Mouse (Mus musculus): ENCODE results near the gene Gm10447. TPM values are rescaled to one million over a fixed set of nuclear protein-coding genes. Genes with fewer than 3 reads are reported as not detected.
"Not testable (repeated sequence)": the region's sequence is repeated elsewhere in the genome, so short reads cannot be mapped to it uniquely, and the experiment has no call there.

The Gm10447 gene
- total RNA-seq, 2 experiments from 2014 or later = not detected

DNA sequence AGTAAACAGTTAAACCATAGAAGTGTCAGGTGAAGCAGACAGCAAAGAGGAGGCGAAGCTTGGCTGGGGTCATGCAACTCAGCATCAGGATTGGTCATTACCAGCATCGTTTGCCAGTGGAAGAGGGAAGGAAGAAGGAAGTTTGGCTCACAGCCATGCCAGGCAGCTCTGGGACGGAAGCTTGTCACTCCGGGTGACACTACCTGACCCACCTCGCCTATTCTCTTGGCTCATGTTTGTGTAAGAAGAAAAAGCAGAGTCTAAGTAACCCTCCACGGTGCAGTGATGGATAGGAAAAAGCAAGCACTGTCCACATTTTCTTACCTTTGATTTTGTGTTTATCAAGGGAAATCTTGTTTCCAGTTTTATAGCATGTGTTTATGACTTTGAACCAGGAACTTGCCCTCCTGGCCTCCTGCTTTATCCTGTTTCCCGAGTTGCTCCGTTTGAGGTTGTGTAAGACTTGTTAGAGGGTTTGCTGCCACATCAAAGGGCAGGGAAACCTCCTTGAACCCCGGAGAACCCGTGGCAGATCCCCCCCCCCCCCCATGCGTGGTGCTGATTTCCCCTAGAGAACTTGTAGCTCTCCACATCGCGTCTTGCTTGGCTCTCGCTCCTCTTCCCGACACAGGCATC is 6.7 kb downstream of the Gm10447 start:
- DNase-seq (ENCODE audit: low spot score in 2 of 2) = no peak
- intact Hi-C loops (cut with DNase I) = no loop called here

DNA sequence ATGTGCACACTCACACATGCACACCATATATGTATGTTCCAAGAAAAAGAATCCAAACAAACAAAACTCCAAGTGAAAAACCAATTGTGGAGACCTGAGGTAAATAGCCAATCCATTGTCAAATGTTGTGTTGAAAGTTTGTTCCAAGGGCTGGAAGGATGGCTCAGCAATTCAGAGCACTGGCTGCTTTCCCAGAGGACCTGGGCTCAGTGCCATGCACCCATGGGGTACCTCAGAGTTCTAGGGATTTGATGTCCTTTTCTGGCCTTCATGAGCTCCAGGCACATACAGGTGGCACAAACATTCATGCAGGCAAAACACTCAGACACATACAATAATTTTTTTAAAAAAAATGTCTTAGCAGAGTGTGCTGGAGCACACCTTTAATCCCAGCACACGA is 8.4 kb downstream of the Gm10447 start:
- intact Hi-C loops (cut with DNase I) = no loop called here
- DNase-seq (ENCODE audit: low spot score in 2 of 2) = peak in 1 of 2 experiments; percentile 35

DNA sequence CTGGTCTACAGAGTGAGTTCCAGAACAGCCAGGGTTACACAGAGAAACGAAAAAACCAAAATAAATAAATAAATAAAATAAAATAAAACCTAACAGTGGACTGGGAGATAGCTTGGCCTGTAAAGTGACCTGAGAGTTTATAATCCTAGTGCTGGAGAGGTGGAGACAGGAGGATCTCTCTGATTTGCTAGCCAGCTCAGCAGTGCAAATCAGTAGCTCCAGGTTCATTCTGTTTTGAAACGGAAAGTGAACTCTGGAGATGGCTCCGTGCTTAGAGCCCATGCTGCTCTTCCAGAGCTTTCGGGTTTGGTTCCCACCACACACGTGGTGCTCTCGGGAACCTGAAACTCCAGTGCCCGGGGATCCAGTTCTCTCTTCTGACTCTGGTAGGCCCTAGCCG is 8.9 kb downstream of the Gm10447 start:
- intact Hi-C loops (cut with DNase I) = no loop called here
- DNase-seq (ENCODE audit: low spot score in 2 of 2) = no peak

DNA sequence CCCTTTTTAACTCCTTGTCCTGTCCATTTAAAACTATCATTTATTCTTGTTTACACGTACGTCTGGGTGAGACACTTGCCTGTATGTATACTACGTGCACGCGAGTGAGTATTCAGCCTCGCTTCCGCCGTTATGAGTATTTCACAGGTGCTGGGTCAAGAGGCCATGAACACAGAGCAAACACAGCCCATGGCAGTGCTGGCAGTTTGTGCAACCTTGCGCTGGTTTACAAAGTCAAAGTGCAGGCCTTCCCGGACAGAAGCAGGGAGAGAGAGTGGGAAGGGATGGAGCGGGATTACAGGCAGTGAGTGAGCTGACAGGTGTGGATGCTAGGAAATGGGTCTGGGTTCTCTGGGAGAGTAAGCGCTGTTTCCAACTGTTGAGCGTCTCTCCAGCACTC is 10.7 kb downstream of the Gm10447 start:
- intact Hi-C loops (cut with DNase I) = no loop called here
- no peak for DNase-seq (ENCODE audit: low spot score in 2 of 2)

DNA sequence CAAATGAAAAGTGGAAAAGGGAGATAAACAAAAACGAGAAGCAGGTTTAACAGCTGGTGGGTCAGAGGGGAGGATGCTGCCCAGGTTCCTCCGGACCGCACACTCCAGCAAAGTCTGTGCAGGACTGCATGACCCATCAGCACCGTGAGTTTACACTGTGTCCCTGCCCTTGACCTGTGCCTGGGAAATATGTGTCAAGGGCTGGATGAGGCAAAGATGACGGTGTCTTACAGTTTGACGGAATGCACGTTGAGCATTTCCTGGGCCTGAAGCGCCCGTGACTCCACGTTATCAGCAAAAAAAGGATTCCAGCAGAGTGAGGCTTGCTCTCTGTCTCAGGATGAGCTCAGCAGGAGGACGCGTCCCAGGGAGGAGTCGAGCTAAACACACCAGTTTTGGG is 11.3 kb downstream of the Gm10447 start:
- intact Hi-C loops (cut with DNase I) = no loop called here
- no peak for DNase-seq (ENCODE audit: low spot score in 2 of 2)

DNA sequence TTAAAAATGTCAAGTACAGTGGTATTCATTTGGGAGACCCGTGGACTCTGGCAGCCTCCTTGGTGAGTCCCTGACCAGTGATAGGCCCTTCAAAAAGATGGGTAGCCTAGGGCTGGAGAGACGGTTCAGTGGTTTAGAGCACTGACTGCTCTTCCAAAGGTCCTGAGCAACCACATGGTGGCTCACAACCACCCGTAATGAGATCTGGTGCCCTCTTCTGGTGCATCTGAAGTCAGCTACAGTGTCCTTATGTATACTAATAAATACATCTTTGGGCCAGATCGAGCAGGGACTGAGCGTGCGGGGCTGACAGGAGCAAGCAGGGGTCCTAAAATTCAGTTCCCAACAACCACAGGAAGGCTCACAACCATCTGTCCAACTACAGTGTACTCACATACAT is 13.0 kb downstream of the Gm10447 start:
- intact Hi-C loops (cut with DNase I) = no loop called here

DNA sequence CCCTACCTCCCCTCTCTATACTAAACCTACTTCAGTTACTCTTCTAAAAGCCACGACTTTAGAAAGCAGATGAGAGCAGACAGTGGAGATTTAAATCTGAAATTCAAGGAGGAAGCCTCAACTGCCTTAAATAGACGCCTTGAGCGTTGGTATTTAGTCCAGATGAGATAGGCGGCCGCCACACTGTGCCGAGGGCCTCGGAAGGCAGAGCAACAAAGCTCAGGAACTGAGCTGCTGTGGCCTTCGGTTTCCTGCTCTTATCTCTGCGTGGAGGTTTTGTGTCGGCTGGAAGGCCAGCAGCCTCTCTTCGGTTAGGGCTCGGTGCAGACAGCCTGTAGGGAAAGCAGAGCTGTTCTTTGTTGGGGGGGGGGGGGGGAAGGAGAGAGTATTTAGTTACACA is 15.0 kb downstream of the Gm10447 start:
- intact Hi-C loops (cut with DNase I) = no loop called here

More for the DNA sequence above, 13.0 kb downstream of the Gm10447 start:
- DNase-seq (ENCODE audit: low spot score in 2 of 2) = peak in 1 of 2 experiments; percentile 34

DNA sequence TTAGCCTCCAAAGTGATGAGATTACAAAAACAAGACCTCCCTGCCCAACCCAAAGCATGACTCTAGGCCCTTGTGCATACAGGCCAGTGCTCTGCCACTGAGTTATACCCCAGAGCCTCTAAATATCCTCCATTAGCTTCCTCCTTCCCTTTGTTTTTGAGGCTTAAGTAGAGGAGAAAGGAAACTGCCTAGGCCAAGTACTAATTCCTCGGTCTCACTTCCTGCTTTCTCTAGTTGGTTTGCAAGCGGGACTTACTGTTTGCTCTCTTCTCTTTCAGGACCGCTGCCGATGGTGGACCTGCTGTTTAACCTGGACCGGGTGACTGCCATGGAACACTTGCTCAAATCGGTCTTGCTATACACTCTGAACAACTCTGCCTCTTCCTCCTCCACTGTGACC is 20.6 kb downstream of the Gm10447 start:
- intact Hi-C loops (cut with DNase I) = no loop called here
- no peak for DNase-seq (ENCODE audit: low spot score in 2 of 2)

More for the DNA sequence above, 15.0 kb downstream of the Gm10447 start:
- no peak for DNase-seq (ENCODE audit: low spot score in 2 of 2)

DNA sequence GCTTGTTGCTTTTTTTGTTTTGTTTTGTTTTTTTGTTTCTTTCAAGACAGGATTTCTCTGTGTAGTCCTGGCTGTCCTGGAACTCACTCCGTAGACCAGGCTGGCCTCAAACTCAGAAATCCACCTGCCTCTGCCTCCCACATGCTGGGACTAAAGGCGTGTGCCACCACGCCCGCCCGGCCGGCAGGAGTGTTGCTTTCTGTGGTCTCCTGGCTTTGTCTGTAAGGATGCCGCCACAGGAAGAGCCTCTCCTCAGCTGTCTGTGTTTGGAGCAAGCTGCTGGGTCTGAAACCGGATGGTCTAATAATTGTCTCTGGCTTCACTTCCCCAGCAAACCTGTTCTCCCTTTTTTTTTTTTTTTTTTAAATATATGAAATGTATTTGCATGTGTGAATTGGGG is 21.4 kb downstream of the Gm10447 start:
- intact Hi-C loops (cut with DNase I) = no loop called here
- no peak for DNase-seq (ENCODE audit: low spot score in 2 of 2)

DNA sequence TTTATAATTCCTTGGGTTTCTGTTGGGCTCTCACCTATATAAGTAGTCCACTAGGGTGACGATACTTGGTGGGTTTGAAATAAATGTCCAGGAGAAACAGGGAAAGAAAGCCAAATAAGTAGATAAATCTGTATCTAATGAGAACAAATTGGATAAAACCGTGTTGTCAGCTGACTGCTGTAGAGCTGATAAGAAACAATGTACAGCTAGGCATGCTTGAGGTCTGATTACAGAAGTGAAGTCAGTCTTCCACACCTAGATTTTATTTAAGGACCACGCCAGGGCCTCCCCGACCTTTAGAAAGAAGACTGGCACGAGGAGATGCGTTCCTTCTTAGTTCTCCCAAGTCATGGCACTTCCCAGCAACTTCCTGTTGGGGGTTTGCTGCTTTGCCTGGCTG is 23.9 kb downstream of the Gm10447 start:
- intact Hi-C loops (cut with DNase I) = loop anchor here (5.0 kb wide), 1 partner anchor 34 kb away; no protein-coding TSS in a partner anchor

DNA sequence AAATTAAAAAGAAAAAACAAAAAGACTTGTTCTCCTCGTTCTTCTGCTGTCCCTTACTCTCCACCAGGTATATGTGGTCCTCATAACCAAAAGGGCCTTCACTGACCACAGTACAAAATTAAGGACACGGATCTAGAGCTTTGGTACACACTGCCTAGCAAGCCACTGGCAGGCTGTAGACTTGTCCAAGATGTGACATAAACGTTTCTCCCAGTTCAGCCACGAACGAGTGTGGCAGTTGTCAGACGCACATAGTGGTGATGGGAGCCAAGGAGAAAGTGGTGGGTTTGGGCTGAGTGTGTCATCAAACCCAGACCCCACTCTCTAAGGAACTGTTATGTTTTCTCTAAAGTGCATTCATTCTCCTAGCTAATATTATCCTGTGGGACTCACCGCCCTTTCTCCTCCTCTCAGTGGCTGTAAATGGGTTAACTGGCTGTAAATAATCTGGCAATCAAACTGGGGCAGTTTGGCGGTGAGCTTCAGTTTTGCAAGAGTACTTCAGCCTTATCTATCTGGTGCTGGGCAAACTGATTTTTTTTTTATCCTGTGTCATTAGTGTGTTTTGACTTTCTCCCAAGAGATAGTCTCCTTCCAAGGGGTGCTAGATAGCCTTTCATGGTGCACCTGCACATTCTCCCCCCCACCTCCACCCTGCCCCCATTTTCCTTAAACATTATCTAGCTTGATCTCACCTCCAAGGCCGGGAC is 25.4 kb downstream of the Gm10447 start:
- intact Hi-C loops (cut with DNase I) = loop anchor here (5.0 kb wide), 1 partner anchor 36 kb away; no protein-coding TSS in a partner anchor
- no peak for DNase-seq (ENCODE audit: low spot score in 2 of 2)

More for the DNA sequence above, 23.9 kb downstream of the Gm10447 start:
- no peak for DNase-seq (ENCODE audit: low spot score in 2 of 2)

DNA sequence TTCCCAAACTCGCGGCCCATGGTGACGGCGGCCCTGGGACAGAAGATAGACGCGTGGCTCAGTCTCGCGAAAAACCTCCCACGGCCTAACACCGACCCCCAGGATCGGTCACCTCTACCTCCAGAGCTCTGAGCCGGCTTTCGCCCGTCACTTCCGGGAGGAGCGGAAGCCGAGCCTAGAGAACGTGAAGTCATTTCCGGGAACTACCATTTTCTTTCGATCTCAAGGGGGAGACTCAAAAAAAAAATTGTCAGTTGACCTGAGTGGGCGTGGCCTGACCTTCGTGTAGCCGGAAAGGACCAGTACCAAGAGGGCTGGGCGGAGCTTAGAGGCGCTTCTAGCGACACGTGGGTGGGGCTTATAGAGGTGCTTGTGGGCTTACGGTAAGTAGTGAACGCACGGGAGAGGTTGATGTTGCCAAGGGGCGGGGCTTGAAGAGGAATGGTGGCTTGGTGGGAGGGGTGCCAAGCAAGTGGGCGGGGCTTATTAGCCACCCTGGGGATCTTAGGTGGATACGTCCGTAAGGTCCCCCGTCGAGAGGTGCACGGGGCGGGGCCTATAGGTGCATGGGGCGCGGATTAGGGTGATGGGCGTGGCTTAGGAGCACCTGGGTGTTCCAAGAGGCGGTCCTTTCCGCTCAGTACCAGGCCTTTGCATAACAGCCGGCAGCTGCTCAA is 26.1 kb downstream of the Gm10447 start, which contains the start of the genes Uqcrq and Gdf9:
Gene Uqcrq, minus strand, starts transcription at position 162 of the 677 bp plus-strand sequence.
Gene Gdf9, plus strand, starts transcription at position 354 of the 677 bp plus-strand sequence.
- peak; percentile 99 to 100 for DNase-seq (ENCODE audit: low spot score in 2 of 2)
- intact Hi-C loops (cut with DNase I) = loop anchor here (5.0 kb wide), 1 partner anchor 36 kb away; no protein-coding TSS in a partner anchor

DNA sequence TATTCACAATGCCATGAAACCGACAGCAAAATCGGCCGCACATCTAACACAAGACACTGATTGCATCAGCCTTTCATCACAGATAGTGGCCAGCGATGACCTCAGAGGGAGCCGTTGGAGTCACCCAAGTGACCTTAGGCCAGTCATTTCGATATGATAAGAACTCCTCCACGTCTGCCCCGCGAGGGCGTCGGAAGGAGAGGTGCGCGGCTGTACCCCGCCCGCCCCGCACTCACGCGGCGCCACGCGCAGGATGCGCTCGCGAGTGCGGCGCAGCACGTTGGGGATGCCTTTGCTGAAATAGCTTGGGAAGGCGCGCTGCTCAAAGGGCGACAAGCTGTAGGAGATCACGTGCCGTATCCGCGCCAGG is 26.6 kb downstream of the Gm10447 start:
- intact Hi-C loops (cut with DNase I) = loop anchor here (5.0 kb wide), 1 partner anchor 37 kb away; no protein-coding TSS in a partner anchor
- no peak for DNase-seq (ENCODE audit: low spot score in 2 of 2)

DNA sequence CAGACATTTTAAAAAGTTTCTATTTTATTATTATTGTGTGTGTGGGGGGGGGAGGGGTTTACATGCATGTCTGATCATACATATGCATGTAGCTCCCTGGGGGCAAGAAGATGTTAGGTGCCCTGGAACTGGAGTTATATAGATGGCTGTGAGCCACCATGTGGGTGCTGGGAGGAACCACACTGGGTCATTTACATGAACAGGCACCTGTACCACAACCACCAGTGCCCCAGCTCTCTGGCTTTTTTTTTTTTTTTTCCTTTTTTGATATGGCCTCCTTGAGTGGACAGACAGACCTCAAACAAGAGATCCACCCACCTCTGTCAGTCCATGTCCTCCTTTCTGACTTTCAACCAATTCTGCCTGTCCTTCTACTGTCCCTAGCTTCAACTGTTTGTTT is 27.7 kb downstream of the Gm10447 start:
- DNase-seq (ENCODE audit: low spot score in 2 of 2) = no peak
- intact Hi-C loops (cut with DNase I) = no loop called here

DNA sequence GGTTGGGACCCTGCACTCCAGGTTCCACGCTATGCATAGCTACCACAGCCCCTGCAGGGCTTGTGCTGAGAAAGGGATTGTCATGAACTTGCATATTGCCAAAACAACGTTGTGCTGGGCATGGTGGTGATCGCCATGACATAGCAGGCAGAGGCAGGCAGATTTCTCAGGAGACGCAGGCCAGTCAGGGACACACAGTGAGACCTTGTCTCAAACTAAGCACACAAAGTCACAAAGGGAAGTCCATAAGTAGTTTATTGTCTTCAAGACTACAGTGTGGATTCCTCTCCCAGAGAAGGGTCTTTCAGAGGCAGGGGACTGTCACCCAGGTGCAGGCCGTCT is 28.2 kb downstream of the Gm10447 start:
- intact Hi-C loops (cut with DNase I) = no loop called here
- DNase-seq (ENCODE audit: low spot score in 2 of 2) = no peak

DNA sequence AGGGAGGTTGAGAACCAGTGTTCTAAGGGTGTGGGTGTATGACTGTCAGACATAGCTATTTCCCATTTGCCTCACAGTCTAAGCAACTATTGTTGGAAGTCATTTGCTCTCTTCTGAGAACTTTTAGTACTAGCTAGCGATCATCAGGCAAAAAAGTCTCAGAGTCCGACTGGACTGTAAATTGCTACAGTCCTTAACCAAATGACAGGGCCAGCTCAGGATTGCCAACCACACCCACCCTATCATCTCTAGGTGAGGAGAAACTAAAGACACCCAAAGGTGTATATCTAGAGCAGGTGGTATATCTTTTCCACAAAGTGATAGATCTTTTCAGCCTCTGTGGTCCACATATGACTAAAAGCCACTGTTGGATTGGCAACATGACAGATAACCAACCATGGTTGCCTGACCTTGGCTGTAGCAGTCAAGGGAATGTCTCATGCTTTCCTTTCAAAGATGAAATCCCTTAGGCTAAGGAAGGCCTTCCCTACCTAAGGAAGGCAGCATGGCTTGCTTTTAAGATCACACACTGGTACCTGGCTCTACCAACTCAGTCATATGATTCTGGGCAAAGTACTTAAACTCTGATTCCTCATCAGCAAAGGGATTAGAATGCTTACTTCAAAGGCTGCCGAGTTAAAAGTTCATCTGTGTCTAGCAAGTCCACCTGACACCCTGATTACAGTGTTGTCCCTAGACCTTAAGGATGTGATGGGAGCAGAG is 28.8 kb downstream of the Gm10447 start:
- intact Hi-C loops (cut with DNase I) = no loop called here
- DNase-seq (ENCODE audit: low spot score in 2 of 2) = no peak

DNA sequence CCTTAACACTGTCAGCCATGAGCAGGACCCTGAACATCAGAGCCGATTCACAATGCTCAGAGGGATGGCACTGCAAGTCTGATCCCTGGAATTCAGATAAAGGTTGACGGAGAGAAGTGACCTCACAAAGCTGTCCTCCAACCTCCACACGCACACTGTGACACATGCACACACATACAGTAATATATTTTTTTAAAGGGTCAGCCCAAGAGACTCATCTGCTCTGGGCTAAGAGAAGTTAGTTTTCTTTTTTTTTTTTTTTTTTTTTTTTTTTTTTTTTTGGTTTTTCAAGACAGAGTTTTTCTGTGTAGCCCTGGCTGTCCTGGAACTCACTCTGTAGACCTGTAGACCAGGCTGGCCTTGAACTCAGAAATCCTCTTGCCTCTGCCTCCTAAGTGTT is 30.0 kb downstream of the Gm10447 start:
- intact Hi-C loops (cut with DNase I) = not testable (repeated sequence)

DNA sequence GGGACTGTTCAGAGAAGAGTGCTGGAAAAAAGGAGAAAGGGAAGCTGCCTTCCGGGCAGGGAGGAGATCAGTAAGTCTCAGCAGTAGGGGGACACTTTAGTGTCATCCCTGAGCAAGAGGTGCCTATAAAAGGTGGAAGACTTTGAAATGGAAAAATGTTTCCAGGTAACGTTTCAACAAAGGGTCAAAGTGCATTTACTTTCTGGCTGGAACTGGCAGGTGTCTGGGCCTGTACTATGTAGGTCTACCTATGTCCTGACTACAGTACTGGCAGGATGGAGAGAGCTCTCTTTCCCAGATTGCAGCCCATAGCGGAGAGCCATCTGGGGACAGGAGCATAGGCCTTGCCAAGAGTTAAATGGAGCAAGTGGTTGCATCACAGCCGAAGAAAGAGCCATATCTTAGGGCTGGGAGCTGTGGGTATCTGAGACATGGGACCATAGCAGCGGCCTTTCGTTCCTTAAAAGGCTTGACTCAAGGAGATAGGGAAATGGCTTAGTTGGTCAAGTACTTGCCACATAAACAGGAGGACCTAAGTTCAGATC is 31.1 kb downstream of the Gm10447 start:
- intact Hi-C loops (cut with DNase I) = no loop called here
- peak in 1 of 2 experiments; percentile 45 for DNase-seq (ENCODE audit: low spot score in 2 of 2)

More for the DNA sequence above, 30.0 kb downstream of the Gm10447 start:
- DNase-seq (ENCODE audit: low spot score in 2 of 2) = not testable (repeated sequence)

DNA sequence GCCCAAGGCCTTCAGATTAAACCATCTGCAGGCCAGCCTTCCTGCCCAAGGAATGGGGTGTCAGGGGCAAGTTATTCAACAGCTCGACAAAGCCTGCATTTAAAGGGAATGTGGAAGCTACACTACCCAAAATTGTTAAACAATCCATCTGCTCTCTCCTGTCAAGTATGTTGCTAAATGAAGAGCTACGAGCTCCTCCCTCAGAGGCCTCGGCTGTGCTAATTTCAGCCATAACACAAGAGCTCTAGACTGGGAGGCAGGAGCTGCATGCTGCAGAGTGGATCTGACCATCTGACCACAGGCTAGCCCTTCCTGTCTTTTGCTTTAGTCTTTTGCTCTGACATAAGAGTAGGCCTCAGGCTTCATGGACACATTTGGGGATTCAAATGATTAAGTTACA is 31.7 kb downstream of the Gm10447 start:
- intact Hi-C loops (cut with DNase I) = no loop called here
- DNase-seq (ENCODE audit: low spot score in 2 of 2) = peak; percentile 46 to 49
